Mouse (Mus musculus): Measurements from ENCODE around the gene Rcsd1.

The Rcsd1 gene

DNA sequence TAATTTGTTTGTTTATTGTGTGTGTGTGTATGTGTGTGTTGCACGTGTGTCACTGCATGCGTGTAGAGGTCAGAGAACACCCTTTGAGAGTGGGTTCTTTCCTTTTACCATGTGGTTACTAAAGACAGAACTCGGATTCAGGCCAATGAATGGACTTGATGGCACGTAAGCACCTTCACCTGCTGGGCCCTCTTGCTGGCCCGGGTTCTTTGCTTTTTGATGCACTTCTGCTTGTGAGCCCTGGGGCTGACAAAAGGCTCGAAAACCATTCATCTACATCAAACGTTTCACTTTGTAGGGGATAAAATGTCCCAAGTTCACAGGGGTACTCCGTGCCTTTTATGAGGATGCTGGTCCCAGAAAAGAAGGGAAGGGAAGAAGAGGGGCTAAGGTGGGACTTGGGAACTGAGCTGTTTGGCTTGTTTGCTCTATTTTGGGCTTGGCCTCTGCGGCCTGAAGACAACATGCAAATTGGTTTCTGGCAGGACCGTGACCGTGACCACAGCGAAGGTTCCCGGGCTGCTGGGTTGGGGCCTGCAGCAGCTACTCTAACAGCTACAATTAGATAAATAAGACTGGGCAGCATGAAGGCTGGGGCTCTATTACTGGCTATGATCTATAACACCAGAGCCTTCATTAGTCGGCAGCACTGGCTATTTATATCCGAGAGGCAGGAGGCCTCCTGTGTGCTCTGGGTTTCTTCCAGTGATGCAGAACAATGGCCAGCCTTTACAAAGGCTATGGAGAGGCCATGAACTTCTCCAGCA lies 46.9 kb downstream of the Rcsd1 start:
- TF ChIP-seq GATA4 (IDR thresholded peaks at IDR 0.05; ENCODE audit: insufficient replicate concordance, low read length), result no peak

DNA sequence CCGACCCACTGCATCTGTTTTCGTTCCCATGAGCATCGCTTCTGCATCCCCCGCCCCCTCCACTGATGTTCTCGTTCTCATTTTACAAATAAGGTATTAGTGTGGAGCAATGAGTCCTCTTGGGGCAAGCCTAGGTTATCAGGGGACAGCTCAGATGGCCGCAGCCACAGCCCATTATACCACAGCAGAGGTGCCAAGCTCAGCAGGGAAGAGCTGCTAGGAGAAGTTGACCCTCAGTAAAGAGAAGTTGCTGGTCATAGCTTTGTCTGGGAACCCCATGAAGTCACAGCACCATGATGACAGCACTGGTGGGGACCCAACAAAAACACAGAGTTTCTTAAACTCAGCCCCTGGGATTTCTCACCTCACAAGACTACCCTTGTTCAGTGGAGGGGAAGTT lies 47.8 kb downstream of the Rcsd1 start:
- no peak for TF ChIP-seq GATA4 (IDR thresholded peaks at IDR 0.05; ENCODE audit: insufficient replicate concordance, low read length)

DNA sequence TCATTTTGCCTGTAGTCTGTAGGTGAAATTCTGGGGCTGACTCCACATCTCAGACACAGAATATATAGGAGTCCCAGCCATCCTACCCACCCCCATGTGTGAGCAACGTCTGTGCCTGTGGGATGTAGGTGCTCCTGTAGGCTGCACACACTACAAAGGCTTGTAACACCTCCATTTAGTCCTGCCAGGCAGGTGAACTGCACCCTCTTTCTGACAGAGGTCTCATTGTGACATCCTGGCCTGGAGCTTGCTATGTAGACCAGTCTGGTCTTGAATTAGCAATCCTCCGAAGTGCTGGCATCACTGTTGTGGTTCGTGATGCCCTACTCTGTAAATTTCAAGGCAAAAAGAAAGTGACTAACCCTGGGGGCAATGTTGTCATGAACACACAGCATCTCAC lies 48.4 kb downstream of the Rcsd1 start:
- TF ChIP-seq GATA4 (IDR thresholded peaks at IDR 0.05; ENCODE audit: insufficient replicate concordance, low read length), result no peak

DNA sequence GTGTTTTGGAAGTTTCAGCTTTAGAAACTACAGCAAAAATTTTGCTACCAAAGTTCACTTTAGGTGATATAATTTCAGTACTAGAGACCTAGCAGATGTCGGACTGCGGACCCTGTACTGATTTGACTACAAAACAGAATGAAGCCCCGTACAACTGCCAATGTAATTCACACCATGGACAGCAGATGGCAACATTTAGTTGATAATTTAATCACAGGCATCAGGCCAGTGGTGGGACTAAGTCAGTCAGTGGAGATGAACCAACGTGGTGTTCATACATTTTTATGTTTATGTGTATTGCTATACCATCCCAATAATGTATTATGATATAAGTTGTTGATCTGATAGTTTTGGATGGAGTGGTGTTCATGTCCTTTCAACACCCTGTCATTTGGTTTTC lies 48.8 kb downstream of the Rcsd1 start:
- TF ChIP-seq GATA4 (IDR thresholded peaks at IDR 0.05; ENCODE audit: insufficient replicate concordance, low read length), result no peak

DNA sequence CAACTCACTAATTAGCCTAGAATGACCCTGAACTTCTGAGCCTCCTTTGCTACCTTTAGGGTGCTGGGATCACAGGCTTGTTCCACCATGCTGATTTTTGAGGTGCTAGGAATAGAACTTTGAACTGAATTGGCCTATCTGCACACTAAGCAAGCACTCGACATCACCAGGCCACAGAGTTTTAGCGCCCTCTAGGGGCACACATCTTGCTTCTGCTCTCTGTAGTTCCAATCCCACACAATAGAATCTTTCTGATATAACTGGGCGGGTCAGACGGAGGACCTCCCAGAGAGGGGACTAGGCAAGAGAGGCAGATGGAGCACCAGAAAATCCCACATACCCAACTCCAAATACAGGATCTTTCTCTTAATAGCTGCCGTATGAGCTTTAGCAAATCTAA lies 51.0 kb downstream of the Rcsd1 start:
- no peak for TF ChIP-seq GATA4 (IDR thresholded peaks at IDR 0.05; ENCODE audit: insufficient replicate concordance, low read length)

DNA sequence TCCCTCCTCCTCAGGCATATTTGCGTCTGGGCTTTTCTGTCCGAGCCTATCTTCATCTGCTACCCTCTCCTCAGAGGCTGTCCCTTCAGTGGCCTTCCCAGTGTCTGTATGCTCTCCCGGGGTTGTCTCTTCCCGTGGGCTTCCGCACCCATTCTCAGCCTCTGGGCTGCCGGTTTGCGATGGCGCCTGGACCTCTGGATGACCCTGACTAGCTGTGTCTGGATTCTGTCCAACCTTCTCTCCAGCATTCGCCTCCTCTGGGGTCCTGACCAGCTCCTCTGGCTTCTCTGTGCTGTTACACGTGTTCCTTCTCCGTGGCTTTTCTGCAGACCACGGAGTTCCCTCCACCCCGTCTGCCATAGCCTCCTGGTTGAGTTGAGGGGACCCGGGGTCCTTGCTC lies 54.1 kb downstream of the Rcsd1 start:
- TF ChIP-seq GATA4 (IDR thresholded peaks at IDR 0.05; ENCODE audit: insufficient replicate concordance, low read length), result no peak

DNA sequence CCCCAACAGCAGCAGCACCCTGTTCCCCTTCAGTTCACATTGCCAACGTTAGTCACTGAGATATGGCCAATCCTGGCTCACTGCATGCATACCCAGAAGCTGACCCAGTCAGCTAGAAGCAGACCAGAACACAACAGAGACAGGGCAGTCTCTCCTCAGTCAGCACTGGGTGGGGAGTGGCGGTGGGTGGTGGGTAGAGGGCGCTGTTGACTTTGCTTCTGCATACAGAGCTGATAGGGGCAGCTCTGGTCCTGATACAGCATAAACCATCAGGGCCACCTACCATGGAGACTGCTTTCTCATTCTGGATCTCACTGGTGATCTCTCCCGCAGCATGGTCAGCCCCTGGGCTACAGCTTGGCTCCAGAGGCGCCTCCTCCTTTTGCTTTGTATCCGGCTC lies 54.5 kb downstream of the Rcsd1 start:
- TF ChIP-seq GATA4 (IDR thresholded peaks at IDR 0.05; ENCODE audit: insufficient replicate concordance, low read length), result no peak

DNA sequence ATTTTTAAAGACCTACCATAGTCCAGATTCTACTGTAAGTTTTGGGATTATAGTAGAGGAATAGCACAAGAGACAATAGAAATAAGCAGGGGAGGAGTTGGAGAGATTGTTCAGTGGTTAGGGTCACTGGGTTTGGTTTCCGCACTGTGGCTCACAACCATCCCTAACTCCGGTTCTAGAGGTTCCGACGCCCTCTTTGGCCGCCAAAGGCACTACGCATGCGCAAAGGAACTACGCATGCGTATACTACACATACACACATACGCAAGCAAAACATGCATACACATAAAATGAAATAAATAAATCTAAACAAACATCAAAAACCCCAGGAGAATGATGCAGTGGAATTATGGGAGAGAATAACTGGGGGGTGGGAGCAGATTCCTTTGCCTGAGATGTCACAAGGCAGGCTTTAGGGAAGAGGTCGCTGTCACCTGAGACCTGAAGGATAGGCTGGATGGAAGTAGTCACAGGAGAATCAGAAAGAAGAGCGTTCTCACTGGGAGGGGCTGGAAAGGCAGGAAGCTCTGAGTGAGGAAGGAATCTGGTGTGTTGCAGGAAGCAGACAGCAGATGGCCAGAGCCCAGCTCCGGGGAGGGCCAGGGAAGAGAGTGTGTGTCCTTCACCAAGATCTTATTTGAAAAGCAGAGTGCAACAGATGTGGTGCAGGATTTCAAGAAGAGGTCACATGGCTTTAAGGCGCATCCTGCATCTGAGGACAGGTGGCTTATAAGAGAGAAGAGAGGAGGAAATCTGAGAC lies 56.3 kb downstream of the Rcsd1 start:
- TF ChIP-seq GATA4 (IDR thresholded peaks at IDR 0.05; ENCODE audit: insufficient replicate concordance, low read length), result no peak

DNA sequence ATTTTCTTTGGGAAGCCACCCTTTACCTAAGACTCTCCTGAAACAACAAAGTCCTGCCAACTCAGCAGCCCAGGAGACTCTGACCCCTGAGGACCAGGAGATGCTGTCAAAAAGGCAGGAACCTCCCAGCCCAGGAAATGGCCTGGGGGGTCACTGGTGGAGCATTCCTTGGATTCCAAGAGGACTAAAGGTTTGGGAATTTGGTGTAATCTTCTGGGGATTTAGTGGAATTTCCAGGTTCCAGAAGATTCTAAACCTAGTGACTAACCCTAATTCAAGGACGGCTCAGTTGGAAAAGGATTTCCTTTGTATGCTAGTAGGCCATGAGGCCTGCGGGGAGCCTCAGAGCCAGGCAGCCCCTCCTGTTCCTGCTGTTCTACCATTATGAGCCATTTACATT lies 57.0 kb downstream of the Rcsd1 start:
- no peak for TF ChIP-seq GATA4 (IDR thresholded peaks at IDR 0.05; ENCODE audit: insufficient replicate concordance, low read length)

DNA sequence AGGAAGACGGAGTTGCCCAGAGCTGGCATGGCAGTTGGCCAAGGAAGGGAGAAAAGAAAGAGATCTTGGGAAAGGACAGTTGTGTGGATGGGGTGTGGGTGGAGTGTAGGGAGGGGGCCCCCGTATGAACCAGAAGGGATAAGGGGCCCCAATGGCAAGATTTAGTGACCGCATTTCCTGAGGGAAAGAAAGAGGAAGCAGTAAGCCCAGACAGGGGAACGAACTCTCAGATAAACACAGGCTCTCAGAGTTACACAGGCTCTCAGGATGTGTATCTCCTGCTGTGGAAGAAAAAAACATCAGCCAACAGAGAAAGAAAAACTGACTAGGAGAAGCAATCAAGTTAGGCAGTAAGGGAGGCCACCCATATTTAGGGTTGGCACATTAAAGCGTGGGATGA lies 58.4 kb downstream of the Rcsd1 start:
- TF ChIP-seq GATA4 (IDR thresholded peaks at IDR 0.05; ENCODE audit: insufficient replicate concordance, low read length), result no peak

DNA sequence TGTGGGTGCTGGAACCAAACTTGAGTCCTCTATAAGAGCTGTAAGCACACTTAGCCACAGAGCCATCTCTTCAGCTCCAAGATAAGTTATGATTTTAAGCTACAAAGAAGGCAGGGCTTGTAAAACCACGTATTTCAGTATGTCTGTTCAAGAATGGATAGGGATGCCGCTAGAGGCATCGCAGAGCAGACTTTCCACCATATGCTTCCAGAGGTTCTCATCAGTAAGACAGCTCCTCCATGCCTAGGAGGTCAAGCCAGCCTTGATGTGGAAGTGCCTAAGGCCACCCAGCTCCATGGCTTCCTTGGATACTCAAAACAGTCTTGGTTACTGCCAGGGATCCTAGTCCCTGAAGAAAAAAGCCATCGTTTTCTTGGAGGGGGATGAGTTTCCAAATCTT lies 64.5 kb downstream of the Rcsd1 start:
- no peak for TF ChIP-seq GATA4 (IDR thresholded peaks at IDR 0.05; ENCODE audit: insufficient replicate concordance, low read length)

DNA sequence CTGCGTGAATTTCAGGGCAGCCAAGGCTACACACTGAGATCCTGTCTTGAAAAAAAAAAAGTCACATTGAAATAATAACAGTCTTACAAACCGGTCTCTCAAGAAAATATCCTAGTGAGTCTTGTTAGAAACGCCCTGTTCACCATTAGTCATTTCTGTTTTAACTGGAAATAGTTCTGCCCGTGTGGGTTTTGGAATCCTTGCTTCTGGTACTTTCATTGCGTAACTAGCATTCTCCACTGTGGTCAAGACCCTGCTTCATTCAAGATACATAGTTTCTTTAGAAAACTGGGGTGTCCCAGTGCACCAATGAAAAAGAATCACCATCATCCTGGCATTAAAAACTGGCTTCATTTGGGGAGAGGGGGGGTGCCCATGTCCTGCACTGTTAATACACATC lies 65.8 kb downstream of the Rcsd1 start:
- no peak for TF ChIP-seq GATA4 (IDR thresholded peaks at IDR 0.05; ENCODE audit: insufficient replicate concordance, low read length)

DNA sequence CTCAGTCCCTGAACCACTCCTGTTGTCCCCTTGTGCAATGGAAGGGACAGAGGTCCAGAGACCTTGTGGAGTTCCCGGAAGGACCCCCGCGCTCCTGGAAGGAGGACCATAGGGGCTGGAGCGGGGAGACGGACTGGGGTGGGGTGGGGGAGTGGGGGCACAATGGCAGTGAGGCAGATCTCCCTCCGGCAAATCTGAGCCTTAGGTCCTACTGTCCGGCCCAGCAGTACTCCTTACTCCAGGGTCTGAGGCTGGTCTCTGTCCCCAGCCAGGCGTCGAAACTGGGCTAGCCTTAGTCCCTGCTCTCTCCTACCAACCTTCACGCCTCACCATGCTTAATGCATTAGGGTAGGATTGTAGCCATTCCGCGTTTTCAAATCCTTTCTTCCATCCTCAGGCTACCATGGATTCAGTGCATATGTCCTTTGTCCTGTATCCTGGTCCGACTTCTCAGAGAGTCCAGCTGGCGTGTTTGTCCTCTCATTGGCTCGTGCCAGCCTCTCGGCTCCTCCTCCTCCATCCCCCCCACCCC lies 66.7 kb downstream of the Rcsd1 start:
- TF ChIP-seq GATA4 (IDR thresholded peaks at IDR 0.05; ENCODE audit: insufficient replicate concordance, low read length), result no peak

DNA sequence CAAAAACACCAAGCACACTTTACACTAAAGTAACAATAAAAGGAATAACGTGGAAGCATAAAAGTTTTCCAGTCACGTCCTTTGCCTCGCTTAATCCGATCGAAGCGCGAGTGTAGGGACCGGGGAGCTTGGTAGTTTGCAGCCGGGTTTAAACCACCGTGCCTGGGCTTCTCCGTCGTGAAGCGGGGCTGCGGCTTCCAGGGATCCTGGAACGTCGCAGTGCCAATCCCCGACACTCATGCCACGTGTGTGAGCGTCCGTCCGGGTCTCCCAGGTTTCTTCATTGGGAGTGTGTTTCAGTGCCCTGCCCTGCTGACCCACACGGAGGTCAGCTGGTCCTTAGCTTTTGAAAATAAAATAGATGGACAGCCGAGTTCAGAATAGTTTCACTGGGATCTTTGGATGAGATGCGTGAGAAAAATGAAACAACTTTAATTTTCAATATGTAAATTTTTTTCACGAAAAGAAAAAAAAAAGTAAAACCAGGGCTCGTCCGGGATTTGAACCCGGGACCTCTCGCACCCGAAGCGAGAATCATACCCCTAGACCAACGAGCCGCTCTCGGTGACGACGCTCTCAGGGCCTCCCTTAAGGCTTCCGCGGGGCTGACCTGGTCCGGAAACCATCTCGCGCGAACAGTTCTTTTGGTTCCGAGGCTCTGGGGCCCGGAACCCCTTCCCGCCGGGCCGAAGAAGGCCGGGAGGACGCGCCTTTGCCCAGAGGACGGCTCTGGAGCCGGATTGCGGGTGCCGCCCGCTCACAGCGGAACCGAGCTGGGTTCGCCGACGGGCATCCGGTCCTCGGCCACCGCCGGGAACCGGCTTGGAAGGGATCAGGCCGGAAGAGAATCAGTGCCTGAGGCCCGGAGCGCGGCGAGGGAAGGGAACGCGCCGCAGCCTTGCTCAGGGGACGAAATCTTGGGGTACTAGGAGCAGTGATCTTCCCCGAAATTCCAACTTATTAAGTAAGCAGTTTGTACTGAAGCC lies 67.5 kb downstream of the Rcsd1 start:
- TF ChIP-seq GATA4 (IDR thresholded peaks at IDR 0.05; ENCODE audit: insufficient replicate concordance, low read length), result peak; percentile 39; the same call in 1 of the 2 replicates

DNA sequence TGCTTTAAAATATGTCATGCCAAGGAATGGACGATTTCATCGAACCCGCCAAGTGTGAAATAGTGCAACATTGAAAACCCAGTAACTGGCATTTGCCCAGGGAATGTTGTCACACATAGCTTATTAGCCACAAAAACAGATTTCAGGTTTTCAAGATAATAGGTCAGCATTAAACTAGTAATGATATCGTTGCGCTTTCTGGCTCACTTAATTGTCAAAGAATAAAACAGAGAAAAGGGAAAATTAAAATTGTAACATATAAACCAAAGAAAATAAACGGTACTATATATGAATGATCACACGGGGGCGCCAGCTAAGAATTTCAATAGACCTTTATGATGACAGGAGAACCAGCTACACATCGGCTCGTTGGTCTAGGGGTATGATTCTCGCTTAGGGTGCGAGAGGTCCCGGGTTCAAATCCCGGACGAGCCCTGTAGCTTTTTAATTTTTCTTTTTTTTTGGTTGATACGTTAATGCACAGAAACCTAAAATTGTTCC lies 68.2 kb downstream of the Rcsd1 start:
- TF ChIP-seq GATA4 (IDR thresholded peaks at IDR 0.05; ENCODE audit: insufficient replicate concordance, low read length), result no peak

Data from liver, adult (tissue).